Mouse (Mus musculus): Measurements from ENCODE around the gene Ecel1.
A peak's percentile ranks its signal among the peaks of the same experiment; 100 is the strongest.

The Ecel1 gene

GRCm38 (mm10) chr1:87164796-87165184 lies 8.5 kb upstream of the Ecel1 start:
- no peak for DNase-seq

DNA sequence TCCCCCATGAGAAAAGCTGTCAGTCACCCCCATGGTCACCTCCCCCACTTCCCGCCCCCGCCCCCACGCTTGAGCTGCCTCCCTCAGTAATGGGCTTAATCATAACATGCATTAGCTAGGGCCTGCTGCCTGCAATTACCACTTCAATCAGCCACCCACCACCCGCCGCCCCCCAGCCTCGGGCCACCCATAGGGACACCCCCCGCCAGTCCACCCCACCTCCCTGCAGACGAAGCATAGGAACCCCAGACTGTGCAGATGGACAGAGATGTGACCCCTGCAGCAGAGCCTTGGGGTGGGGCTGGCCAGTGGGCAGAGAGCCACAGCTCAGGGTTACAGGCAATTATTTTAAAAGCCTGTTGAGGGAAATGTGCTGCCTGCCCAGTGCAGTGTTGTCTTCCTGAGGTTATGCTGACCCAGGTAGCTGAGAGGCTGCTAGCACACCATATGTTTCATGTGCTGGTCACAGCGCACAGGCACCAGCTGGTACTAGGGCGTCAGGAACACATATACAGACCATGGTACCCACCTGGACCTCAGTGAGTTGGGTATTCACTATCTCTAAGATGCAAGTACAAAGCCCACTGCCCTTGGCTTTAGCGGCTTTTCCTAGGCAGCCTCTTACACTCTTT lies 8.0 kb upstream of the Ecel1 start:
- peak; percentile 36 for DNase-seq

DNA sequence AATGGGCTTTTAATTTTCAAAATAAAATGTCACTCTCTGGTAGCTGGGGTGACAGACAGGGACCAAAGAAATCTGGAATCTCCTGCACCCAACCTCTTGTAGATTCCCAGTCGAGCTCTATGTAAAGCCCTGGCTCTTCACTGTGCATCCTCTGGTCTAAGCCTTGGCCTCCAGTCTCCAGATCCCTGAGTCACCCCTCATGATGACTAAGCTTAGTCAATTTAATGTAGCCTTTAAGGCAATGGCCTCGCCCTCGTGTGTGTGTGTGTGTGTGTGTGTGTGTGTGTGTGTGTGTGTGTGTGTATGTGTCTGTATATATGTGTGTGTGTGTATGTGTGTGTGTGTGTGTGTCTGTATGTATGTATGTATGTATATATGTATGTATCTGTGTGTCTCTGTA lies 3.1 kb upstream of the Ecel1 start:
- DNase-seq = no peak

- peak; percentile 58 for DNase-seq
Measured at GRCm38 (mm10) chr1:87155531-87156198, 656 bp downstream of the Ecel1 start.

DNA sequence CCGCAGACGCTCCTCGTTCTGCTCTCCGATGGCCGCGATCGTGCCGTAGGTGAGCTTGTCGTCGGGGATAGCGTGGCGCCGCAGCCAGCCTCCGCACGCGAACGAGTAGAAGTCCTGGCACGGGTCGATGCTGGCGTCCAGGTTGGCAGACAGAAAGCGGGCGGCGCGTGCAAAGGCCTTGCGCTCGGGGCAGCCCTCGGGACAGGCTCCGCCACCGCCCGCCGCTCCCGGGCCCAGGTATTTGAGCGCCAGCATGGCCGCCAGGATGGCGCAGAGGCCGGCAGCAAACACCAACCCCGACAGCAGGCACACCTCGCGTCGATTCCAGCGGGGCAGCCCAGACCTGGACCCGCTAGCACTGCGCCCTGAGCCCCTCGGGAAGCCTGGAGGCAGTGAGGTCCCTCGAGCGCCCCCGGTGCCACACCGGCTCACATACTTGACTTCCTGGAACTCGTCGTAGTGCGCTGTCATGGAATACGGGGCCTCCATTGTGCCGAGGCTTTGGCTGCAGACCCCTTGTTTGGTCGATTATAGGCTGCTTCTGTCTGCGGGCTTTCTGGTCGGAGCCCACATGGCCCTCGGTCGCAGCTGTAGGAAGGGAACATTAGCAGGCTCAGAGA lies 1.7 kb downstream of the Ecel1 start:
- DNase-seq = no peak

GRCm38 (mm10) chr1:87153776-87154500 lies 2.4 kb downstream of the Ecel1 start:
- peak; percentile 39 for DNase-seq

GRCm38 (mm10) chr1:87151286-87151685 lies 5.0 kb downstream of the Ecel1 start:
- DNase-seq = no peak

GRCm38 (mm10) chr1:87149422-87149821 lies 6.9 kb downstream of the Ecel1 start:
- peak; percentile 57 for DNase-seq

GRCm38 (mm10) chr1:87143141-87143540 lies 13.2 kb downstream of the Ecel1 start:
- peak; percentile 6 for DNase-seq

DNA sequence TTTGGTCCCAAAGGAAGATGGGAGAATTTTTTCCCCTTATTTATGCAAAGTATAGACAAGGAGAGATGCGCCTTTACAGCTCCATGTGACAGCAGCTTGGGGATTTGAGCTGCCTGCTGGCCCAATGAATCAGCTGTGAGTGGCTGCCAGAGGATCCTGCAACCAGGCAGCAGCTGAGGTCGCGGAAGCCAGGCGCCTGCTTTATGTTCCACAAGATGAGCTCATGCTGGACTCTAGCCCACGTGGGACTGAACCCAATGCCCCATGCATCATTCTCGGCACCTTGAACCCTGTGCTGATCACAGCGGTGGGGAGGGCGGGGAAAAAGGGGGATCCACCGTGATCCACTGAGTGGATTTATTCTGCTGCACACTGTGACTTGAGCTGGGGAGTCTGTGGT lies 13.9 kb downstream of the Ecel1 start:
- DNase-seq = peak; percentile 19

DNA sequence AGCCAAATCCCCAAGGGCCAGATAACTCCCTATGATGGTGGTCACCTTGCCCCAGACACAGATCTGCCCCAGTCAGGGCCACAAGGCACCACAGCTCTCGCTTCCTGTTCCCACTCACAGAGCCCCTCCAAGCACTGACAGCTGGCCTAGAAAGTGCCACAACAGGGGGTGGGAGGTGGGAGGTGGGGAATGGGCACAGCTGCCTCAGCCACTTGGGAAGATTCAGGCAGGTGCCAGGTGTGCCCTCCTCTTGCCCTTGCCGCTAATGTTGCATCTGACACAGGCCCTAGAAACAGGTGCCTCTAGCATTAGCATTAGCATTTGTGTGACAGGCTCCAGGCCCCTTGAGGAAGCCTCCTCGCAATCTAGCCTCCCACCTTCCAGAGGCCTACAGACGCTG lies 14.8 kb downstream of the Ecel1 start:
- DNase-seq = no peak

DNA sequence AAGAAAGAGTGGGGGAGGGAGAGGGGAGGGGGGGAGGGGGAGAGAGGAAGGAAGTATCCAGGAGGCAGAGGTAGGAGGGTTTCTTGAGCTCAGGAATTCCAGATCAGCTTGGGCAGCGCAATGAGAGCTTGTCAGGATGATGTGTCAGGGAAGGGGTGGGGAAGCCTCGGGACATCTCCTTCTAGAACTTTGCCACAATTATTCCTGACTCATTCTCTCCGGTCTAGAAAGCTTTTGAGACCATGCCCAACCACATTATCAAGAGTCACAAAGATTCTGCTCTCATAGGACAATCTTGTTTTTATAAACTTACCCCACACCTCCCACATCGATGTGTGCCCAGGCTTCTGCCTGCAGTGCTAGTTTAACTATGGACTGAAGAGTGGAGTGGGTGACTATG lies 24.5 kb downstream of the Ecel1 start:
- no peak for DNase-seq

- peak; percentile 19 for DNase-seq
Measured at GRCm38 (mm10) chr1:87127206-87128030, 28.9 kb downstream of the Ecel1 start.

DNA sequence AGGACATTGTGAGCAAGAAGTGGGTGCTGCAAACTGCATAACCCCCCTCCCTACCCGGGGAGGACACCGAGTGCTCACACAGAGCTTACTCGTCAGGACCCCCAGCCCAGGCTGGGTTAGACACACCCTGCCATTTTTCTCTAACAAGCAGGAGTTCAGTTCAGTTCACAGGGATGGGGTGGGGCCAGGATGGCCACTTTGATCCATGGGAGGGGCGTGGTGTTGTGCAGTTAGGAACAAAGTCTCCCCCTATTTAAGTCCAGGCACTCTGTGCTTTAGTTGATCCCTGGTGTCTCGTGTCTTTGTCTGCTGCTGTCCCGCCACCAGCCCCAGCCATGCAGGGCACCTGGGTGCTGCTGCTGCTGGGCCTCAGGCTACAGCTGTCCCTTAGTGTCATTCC lies 31.6 kb downstream of the Ecel1 start, which contains the start of gene Akp3:
Gene Akp3, plus strand, starts transcription at position 301 of the 400 bp plus-strand sequence.
- no peak for DNase-seq

- DNase-seq = no peak
Measured at GRCm38 (mm10) chr1:87114784-87115183, 41.5 kb downstream of the Ecel1 start.

GRCm38 (mm10) chr1:87111719-87112354 lies 44.5 kb downstream of the Ecel1 start:
- DNase-seq = peak; percentile 58

GRCm38 (mm10) chr1:87108564-87108963 lies 47.8 kb downstream of the Ecel1 start:
- DNase-seq = no peak

- no peak for DNase-seq
Measured at GRCm38 (mm10) chr1:87106536-87106935, 49.8 kb downstream of the Ecel1 start.

- DNase-seq = no peak
Measured at GRCm38 (mm10) chr1:87103936-87104335, 52.4 kb downstream of the Ecel1 start.

DNA sequence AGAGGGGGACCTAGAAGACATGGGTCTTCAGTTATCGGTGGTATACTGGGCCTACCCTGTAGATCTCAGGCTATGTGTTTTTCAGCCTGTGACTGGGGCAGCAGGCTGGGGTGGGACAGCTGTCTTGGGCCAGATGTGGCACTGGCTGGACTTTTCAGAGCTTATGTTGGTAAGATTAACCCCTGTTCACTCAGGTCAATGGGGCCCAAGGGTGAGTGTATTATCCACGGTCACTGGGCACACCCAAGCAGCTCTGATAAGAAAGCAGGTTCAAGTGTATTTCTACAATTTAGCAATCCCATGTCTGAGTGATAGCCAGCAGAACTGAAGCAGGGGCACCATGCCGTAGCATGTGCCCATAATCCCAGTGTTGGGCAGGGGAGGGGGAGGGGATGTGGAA lies 54.2 kb downstream of the Ecel1 start:
- DNase-seq = no peak

DNA sequence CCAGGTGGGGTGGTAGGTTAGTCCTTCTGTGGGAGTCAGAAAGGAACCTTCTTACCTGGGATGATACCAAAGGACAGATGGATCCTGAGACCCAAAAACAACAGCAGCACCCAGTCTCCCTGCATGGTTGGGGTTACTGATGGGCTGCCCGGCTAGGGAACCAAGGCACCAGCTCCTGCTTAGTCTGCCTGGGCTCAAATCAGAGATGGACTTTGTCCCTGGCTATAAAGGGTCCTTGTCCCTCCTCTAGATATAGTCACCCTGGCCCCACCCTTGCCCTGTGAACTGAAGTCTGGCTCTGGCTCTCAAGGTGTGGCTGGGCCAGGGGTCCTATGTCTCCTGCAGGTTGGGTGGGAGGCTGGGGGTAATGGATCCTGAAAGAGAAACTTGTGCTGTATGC lies 54.9 kb downstream of the Ecel1 start, which contains the start of gene Alpi:
Gene Alpi, minus strand, starts transcription at position 196 of the 400 bp plus-strand sequence.
- no peak for DNase-seq

DNA sequence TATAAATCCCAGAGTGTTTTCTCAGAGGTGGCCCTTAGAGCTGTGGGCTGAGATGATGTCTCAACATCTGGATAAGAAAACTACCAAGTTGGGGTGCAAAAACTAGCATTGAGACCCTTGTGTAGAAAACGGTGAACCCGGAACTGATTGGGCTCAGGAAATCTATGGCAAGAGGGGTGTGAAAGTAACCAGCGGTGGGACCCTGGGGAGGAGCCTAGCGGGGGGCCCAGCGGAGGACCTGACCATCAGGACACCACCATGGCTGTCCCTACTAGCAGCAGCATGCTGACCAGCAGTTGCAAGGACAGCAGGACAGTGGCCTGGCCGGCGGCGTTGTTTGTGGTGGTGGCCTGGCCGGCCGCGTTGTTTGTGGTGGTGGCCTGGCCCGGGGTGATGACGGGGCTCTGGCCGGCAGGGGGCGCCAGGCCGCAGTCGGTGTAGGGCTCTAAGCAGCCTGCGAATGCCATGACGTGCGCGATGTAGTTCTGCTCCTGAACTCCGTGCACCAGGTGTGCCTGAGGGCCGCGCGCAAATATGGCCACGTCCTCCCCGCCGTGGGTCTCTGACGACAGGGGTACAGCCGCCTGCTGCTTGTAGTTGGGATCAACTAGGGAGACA lies 57.9 kb downstream of the Ecel1 start:
- DNase-seq = peak; percentile 73

Data from retina, postnatal 1 day (tissue).